Mouse (Mus musculus): Measurements from ENCODE around the gene St6galnac6. TPM values are rescaled to one million over a fixed set of nuclear protein-coding genes. Genes with fewer than 3 reads are reported as not detected.

St6galnac6 gene
- 98.8 and 112 TPM in 2 replicates for polyA plus RNA-seq (2012; rRNA removed)

- DNase-seq (ENCODE audit: extremely low spot score in 1 of 2, low spot score in 1 of 2), result no peak
Observed at GRCm38 (mm10) chr2:32599409-32599808, at the start of gene St6galnac6. Gene St6galnac6 (plus strand): TSS chr2:32599709.

GRCm38 (mm10) chr2:32549764-32550163 is 49.7 kb upstream of the St6galnac6 start:
- no peak for DNase-seq (ENCODE audit: extremely low spot score in 1 of 2, low spot score in 1 of 2)

- DNase-seq (ENCODE audit: extremely low spot score in 1 of 2, low spot score in 1 of 2), result no peak
Observed at GRCm38 (mm10) chr2:32551236-32551635, 48.3 kb upstream of the St6galnac6 start.

GRCm38 (mm10) chr2:32553592-32554148 is 45.8 kb upstream of the St6galnac6 start:
- DNase-seq (ENCODE audit: extremely low spot score in 1 of 2, low spot score in 1 of 2), result no peak

GRCm38 (mm10) chr2:32555484-32555883 is 44.0 kb upstream of the St6galnac6 start:
- no peak for DNase-seq (ENCODE audit: extremely low spot score in 1 of 2, low spot score in 1 of 2)

GRCm38 (mm10) chr2:32556019-32556418 is 43.5 kb upstream of the St6galnac6 start:
- no peak for DNase-seq (ENCODE audit: extremely low spot score in 1 of 2, low spot score in 1 of 2)

- DNase-seq (ENCODE audit: extremely low spot score in 1 of 2, low spot score in 1 of 2), result peak in 1 of 2 experiments; percentile 57
Observed at GRCm38 (mm10) chr2:32559570-32559969, 39.9 kb upstream of the St6galnac6 start.

GRCm38 (mm10) chr2:32566536-32567063 is 32.9 kb upstream of the St6galnac6 start:
- DNase-seq (ENCODE audit: extremely low spot score in 1 of 2, low spot score in 1 of 2), result peak in 1 of 2 experiments; percentile 84

- DNase-seq (ENCODE audit: extremely low spot score in 1 of 2, low spot score in 1 of 2), result no peak
Observed at GRCm38 (mm10) chr2:32568149-32568548, 31.4 kb upstream of the St6galnac6 start.

- DNase-seq (ENCODE audit: extremely low spot score in 1 of 2, low spot score in 1 of 2), result no peak
Observed at GRCm38 (mm10) chr2:32568941-32569340, 30.6 kb upstream of the St6galnac6 start.

GRCm38 (mm10) chr2:32570698-32571494 is 28.6 kb upstream of the St6galnac6 start, which contains the start of gene Dpm2:
Gene Dpm2 (plus strand): TSS chr2:32570858.
- DNase-seq (ENCODE audit: extremely low spot score in 1 of 2, low spot score in 1 of 2), result peak; percentile 91 to 96

- DNase-seq (ENCODE audit: extremely low spot score in 1 of 2, low spot score in 1 of 2), result no peak
Observed at GRCm38 (mm10) chr2:32572196-32572595, 27.3 kb upstream of the St6galnac6 start.

GRCm38 (mm10) chr2:32574497-32574896 is 25.0 kb upstream of the St6galnac6 start, which contains the start of gene Pip5kl1:
Gene Pip5kl1 (plus strand): TSS chr2:32574797.
- no peak for DNase-seq (ENCODE audit: extremely low spot score in 1 of 2, low spot score in 1 of 2)

GRCm38 (mm10) chr2:32574901-32575585 is 24.5 kb upstream of the St6galnac6 start:
- DNase-seq (ENCODE audit: extremely low spot score in 1 of 2, low spot score in 1 of 2), result peak; percentile 70 to 94

- DNase-seq (ENCODE audit: extremely low spot score in 1 of 2, low spot score in 1 of 2), result peak; percentile 55 to 84
Observed at GRCm38 (mm10) chr2:32575586-32576160, 23.8 kb upstream of the St6galnac6 start, which contains the start of gene 9430097D07Rik. Gene 9430097D07Rik (minus strand): TSS chr2:32575684.

GRCm38 (mm10) chr2:32576532-32576931 is 23.0 kb upstream of the St6galnac6 start:
- DNase-seq (ENCODE audit: extremely low spot score in 1 of 2, low spot score in 1 of 2), result no peak

GRCm38 (mm10) chr2:32578146-32579046 is 21.1 kb upstream of the St6galnac6 start:
- DNase-seq (ENCODE audit: extremely low spot score in 1 of 2, low spot score in 1 of 2), result peak in 1 of 2 experiments; percentile 62

GRCm38 (mm10) chr2:32581450-32582095 is 17.9 kb upstream of the St6galnac6 start:
- peak; percentile 71 to 90 for DNase-seq (ENCODE audit: extremely low spot score in 1 of 2, low spot score in 1 of 2)

Data from frontal cortex, adult 2 months (tissue).